Mouse (Mus musculus) lung, embryonic 14.5 days (tissue): ENCODE data around the gene Tppp. TPM values are rescaled to one million over a fixed set of nuclear protein-coding genes. Genes with fewer than 3 reads are reported as not detected.
A peak's percentile ranks its signal among the peaks of the same experiment; 100 is the strongest.
"Not testable (repeated sequence)": the region's sequence is repeated elsewhere in the genome, so short reads cannot be mapped to it uniquely, and the experiment has no call there.

Experiments
- ATAC-seq: fragments of 200-750 bp; cut with Nextera tagmentation; 2 replicates; pipeline ENCODE4 v1.8.0; 2017; ENCODE audit warnings: mild to moderate bottlenecking, moderate TSS enrichment, moderate library complexity; ENCODE audit not compliant: insufficient read depth
- DNase-seq: peaks from one replicate; pipeline ENCODE4 v3.0.0-alpha.2; 2015
- H3K27ac ChIP-seq: fragments of 300-500 bp; sonication (generic); 2 replicates; pipeline ENCODE4 v1.5.1; 2014; ENCODE audit warnings: low read depth, mild to moderate bottlenecking, moderate library complexity
- H3K27me3 ChIP-seq: fragments of 300-500 bp; sonication (generic); 2 replicates; pipeline ENCODE4 v1.6.1; 2014; ENCODE audit warnings: low read length, control low read depth; ENCODE audit not compliant: insufficient read depth
- H3K36me3 ChIP-seq: fragments of 300-500 bp; sonication (generic); 2 replicates; pipeline ENCODE4 v1.6.1; 2014; ENCODE audit warnings: control low read depth; ENCODE audit not compliant: insufficient read depth
- H3K4me1 ChIP-seq: fragments of 300-500 bp; sonication (generic); 2 replicates; pipeline ENCODE4 v1.6.1; 2014; ENCODE audit warnings: antibody characterized with exemption, control low read depth; ENCODE audit not compliant: insufficient read depth
- H3K4me2 ChIP-seq: fragments of 300-500 bp; sonication (generic); 2 replicates; pipeline ENCODE4 v1.6.1; 2014; ENCODE audit warnings: mild to moderate bottlenecking
- H3K4me3 ChIP-seq: fragments of 300-500 bp; sonication (generic); 2 replicates; pipeline ENCODE4 v1.5.1; 2014; ENCODE audit warnings: low read depth, low read length
- H3K9ac ChIP-seq: fragments of 300-500 bp; sonication (generic); 2 replicates; pipeline ENCODE4 v1.6.1; 2014
- H3K9me3 ChIP-seq: fragments of 300-500 bp; sonication (generic); 2 replicates; pipeline ENCODE4 v1.6.1; 2016; ENCODE audit warnings: low read depth, low read length, control low read depth
- CTCF ChIP-seq: IDR thresholded peaks from 2 replicates; pipeline ENCODE4 v1.5.1; 2016; ENCODE audit warnings: antibody characterized with exemption, low read depth
- WGBS: fragments of 180-500 bp; shearing (Covaris S2); extraction: QIAGEN DNeasy Blood & Tissue Kit; methylation state at CpG from one replicate; pipeline ENCODE4 v1.1.7; 2014; 5-methylcytosine and 5-hydroxymethylcytosine counted together
- polyA plus RNA-seq: library from polyadenylated mRNA; unstranded; fragments of >200 nt; fragmentation: Nextera tagmentation; extraction: Ambion mirVana; gene quantifications from 2 replicates; pipeline ENCODE4 v1.2.1, GENCODE M21; 2014

Tppp gene
- polyA plus RNA-seq, 1 experiment from 2014 or later, result 1.4 TPM

DNA sequence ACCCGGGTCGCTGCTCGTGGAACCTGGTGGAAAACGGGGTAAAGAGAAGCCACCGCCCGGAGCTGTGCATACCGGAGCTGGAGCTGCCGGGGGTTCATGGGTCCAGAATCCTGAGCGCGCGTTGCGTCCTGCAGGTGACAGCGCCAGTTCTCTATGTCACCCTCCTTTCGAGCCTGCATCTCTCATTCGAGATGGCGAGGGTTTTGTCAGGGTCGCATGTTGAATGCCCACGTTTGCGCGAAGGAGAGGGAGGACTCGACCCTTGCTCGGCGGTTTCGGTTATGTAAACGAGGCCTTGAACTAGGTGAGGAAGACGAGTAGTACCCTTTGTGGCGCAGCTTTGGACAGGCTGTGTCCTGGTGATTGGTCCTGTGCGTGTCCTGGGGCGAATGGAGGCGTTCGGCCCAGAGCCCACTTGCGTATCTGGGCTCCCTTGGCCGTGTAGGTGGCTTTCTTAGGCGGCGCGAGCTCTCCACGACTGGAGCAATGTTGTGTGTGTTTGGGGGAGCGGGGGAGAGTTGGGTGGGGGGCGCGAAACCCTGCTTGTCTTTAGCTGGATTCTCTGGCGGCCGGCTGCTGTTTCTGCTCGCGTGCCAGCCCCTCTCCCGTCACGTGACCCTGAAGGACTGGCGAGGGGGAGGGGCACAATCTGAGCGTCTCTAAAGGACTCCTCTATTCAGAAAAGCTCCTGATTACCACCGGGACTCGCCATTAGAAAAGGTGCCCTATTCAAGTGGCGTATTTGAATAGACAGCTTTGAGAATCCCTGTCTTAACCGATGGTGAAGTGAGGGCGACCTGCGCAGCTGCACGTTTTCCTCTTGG is 796 bp downstream of the Tppp start:
- DNase-seq, result peak; percentile 78
- Histone ChIP-seq H3K27me3 (peaks cover 32% of the 10 kb centered on the region), H3K4me2 (peak overlapping the region; percentile 99), H3K4me3 (peak overlapping the region; percentile 48), H3K4me1 (no peaks in the 10 kb centered on the region), H3K9ac (peak overlapping the region; percentile 41), H3K36me3 (no peaks in the 10 kb centered on the region), H3K9me3 (no peaks in the 10 kb centered on the region), H3K27ac (no peak overlapping the region)
- peak; percentile 23; the same call in 1 of the 2 replicates for ATAC-seq
- no peak for TF ChIP-seq CTCF
- 1% methylated on average over 55 of the region's 55 CpGs for WGBS

DNA sequence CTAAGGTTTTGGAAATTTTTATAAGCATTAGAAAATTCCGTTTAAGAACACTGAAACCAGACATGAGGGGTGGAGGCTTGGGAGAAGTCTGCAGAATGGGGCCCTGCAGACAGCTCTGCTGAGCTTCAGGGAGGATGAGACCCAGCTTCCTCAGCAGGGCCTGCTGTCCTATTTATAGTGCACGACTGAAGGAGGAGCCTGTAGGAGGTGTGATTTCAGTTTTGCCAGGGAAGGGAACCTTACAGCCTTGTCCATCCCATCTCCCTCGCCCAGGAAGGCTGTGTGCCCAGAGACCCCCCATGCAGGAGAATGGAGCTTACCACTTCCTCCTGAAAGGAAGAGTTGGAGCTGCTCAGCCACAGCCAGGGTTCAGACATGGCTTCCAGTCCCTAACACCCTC is 1.5 kb downstream of the Tppp start:
- Histone ChIP-seq H3K9ac (no peak overlapping the region), H3K27ac (no peak overlapping the region), H3K36me3 (no peaks in the 10 kb centered on the region), H3K4me3 (peak overlapping the region; percentile 48), H3K9me3 (no peaks in the 10 kb centered on the region), H3K4me2 (peak overlapping the region; percentile 99), H3K27me3 (peaks cover 32% of the 10 kb centered on the region), H3K4me1 (no peaks in the 10 kb centered on the region)
- ATAC-seq (no peak), DNase-seq (no peak)
- TF ChIP-seq CTCF, result no peak
- WGBS, result 19% methylated on average over 3 of the region's 3 CpGs

DNA sequence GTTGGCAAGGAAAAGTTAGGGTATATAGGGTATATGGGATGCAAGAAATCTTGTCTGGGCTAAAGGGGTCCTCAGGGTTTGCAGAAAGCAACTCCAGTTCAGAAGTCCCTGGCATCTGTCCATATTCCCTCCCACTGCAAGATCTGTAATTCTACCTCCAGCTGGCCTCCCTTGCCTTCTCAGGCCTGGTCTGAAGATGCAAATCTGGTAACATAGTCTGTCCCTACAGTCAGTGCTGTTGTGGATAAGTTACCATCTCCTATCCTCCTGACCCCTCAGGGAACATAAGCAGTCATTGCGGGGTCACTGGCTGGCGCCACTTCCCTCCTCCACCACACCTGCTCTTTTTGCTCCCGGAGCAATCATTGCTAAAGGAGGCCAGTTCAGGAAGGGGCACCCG is 6.7 kb downstream of the Tppp start:
- Histone ChIP-seq H3K4me1 (no peaks in the 10 kb centered on the region), H3K9ac (no peak overlapping the region), H3K27ac (no peak overlapping the region), H3K9me3 (no peaks in the 10 kb centered on the region), H3K4me2 (no peak overlapping the region), H3K27me3 (peaks cover 6% of the 10 kb centered on the region), H3K36me3 (no peaks in the 10 kb centered on the region), H3K4me3 (no peak overlapping the region)
- ATAC-seq (no peak), DNase-seq (peak; percentile 33)
- WGBS, result 69% methylated on average over 4 of the region's 4 CpGs
- TF ChIP-seq CTCF, result no peak

DNA sequence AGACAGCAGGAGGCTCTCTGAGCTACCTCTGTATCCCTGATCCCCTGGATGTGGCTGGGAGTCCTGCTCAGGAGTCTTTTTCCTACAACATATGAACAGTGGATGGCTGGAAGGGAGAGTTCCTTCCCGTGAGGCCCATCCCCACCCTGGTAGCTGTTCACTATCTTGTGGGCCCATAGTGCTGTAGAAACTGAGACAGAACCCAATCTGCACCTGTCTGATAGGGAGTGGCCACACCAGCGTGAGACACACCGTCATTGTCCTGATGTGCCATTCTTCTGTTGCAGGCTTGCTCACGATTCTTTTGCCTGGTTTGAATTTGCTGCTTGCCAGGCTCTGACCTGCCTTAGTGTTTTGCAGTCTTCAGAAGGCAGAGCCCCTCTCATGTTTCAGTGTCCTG is 8.2 kb downstream of the Tppp start:
- H3K4me2 ChIP-seq, result no peak overlapping the region
- no peak for TF ChIP-seq CTCF
- H3K27me3 ChIP-seq, result 0 out of 2 replicates have a peak, but pooled peaks cover 3% of the 10 kb centered on the region
- no peak overlapping the region for H3K9ac ChIP-seq
- WGBS, result 73% methylated on average over 4 of the region's 4 CpGs
- DNase-seq (no peak), ATAC-seq (no peak)
- no peaks in the 10 kb centered on the region for H3K4me1 ChIP-seq
- no peak overlapping the region for H3K4me3 ChIP-seq
- H3K9me3 ChIP-seq, result no peaks in the 10 kb centered on the region
- H3K36me3 ChIP-seq, result no peaks in the 10 kb centered on the region
- H3K27ac ChIP-seq, result no peak overlapping the region

DNA sequence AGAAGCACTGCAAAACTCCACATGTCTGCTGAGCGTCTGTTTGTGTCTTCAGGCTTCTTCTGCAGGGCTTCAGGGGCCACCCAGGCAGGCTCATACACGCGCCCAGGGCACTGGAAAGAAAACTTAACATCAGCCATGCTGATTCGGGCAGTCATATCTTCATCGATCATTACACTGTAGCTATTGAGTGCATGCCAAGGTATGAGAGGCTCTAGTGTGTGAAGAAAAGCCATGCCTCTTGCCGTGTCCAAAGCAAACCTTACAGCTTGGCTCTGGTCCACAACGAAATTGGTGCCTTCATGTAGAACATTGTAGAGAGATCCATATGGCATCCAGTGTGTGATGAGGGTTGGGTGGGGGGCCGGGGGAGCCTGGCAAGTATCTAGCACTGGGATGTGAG is 9.8 kb downstream of the Tppp start:
- not testable (repeated sequence) for H3K9me3 ChIP-seq, H3K4me2 ChIP-seq, H3K4me1 ChIP-seq, H3K27ac ChIP-seq, H3K9ac ChIP-seq, H3K36me3 ChIP-seq, H3K4me3 ChIP-seq, ATAC-seq, DNase-seq, H3K27me3 ChIP-seq
- 78% methylated on average over 8 of the region's 8 CpGs for WGBS

DNA sequence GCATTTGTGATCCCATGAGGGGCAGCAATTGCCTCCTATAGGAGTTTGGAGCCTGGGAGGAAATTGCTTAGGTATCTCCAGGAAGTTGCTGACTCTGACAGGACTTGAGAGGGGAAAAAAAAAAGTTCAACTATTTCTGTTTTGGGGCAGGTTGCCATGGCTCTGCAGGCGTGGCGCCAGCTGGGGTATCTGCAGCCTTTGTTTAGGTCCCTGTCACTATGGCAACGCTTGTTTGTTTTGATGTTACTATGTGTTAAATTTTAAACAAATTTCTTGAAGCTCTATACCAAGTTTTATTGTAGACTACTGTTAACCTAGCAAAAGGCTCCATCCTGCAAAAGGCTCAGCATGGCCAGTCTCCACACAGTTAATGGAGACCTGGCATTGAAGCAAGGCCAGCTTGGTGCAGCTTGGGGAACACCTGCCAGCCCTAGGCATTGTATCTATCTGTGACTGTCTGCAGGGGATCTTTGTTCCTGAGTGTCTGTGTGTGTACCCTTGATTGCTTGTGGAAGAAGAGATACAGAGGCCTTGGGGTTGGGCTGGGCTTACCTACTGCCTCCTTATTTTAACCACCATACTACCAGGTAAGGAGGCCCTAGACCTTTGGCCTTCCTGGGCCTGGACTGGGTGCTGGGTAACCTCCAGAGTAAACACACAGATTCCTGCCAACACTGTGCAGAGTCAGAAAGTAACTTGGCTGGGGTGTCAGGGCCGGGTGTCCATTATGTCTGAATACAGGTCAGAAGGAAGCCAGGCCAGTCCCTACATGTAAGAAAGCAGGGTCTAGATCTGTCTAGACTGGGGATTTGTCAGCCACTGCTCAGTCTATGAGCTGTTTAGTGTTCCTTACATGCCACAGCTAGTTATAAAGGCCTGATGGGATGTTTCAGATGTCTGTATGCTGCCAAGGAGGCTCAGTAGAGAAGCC is 16.2 kb downstream of the Tppp start:
- 63% methylated on average over 4 of the region's 4 CpGs for WGBS

DNA sequence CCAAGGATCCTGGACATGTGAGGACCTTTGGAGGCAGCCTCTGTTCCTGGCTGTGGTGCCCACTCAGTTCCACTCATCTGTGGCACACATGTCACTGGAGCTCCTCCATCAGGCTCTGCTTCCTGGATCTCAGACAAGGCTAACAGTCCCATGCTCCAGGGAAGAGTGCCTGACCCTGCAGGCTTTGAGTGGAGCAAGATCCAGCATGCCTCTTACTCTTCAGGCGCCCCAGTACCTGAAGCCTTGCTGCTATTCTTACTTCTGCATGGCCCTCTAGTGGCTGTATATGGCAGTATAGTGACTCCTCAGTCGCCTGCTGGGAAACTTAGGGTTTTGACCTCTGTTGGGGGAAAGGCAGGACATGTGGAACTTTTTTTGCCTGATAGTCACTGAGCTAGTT is 17.0 kb downstream of the Tppp start:
- no peaks in the 10 kb centered on the region for H3K27me3 ChIP-seq
- no peaks in the 10 kb centered on the region for H3K36me3 ChIP-seq
- H3K4me2 ChIP-seq, result no peak overlapping the region
- peak; percentile 65; the same call in 1 of the 2 replicates for ATAC-seq
- WGBS, result 14% methylated on average over 2 of the region's 2 CpGs
- no peak overlapping the region for H3K9ac ChIP-seq
- no peak overlapping the region for H3K4me3 ChIP-seq
- no peaks in the 10 kb centered on the region for H3K4me1 ChIP-seq
- DNase-seq, result peak; percentile 67
- no peaks in the 10 kb centered on the region for H3K9me3 ChIP-seq
- H3K27ac ChIP-seq, result no peak overlapping the region
- peak; percentile 79 for TF ChIP-seq CTCF

More for the DNA sequence above, 16.2 kb downstream of the Tppp start:
- TF ChIP-seq CTCF, result no peak
- no peaks in the 10 kb centered on the region for H3K9me3 ChIP-seq
- no peak overlapping the region for H3K4me3 ChIP-seq
- no peaks in the 10 kb centered on the region for H3K4me1 ChIP-seq
- no peak overlapping the region for H3K27ac ChIP-seq
- H3K4me2 ChIP-seq, result no peak overlapping the region
- DNase-seq (peak; percentile 72), ATAC-seq (0 out of 2 replicates have a peak, but pooled peaks have one; percentile 50)
- no peaks in the 10 kb centered on the region for H3K36me3 ChIP-seq
- H3K27me3 ChIP-seq, result no peaks in the 10 kb centered on the region
- H3K9ac ChIP-seq, result no peak overlapping the region
